Mouse (Mus musculus) right cerebral cortex, postnatal 25 days (tissue): Measurements from ENCODE around the gene 1700010B08Rik.
"Not testable (repeated sequence)": the region's sequence is repeated elsewhere in the genome, so short reads cannot be mapped to it uniquely, and the experiment has no call there.

Experiments used
- DNase-seq: peaks from one replicate; pipeline ENCODE4 v3.0.0; 2022

1700010B08Rik gene

DNA sequence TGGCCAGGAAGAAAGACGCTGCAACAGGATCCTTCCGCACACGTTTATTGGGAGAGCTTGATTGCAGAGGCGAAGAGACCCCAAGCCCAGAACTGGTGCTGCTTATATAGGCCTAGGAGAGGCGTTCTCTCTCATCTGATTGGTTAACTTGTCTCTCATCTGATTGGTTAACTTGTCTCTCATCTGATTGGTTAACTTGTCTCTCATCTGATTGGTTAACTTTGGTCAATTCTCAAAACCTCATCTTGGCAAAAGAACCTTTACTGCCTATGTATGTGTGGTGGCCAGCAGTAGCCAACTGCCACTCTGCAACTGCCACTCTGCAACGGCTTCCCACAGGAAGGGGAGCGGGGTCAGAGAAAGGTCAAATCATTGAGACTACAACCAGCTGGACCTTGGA is at the start of gene 1700010B08Rik:
Gene 1700010B08Rik, plus strand, starts transcription at position 301 of the 400 bp plus-strand sequence.
- DNase-seq = not testable (repeated sequence)

- DNase-seq = no peak
Observed at GRCm38 (mm10) chr2:173672328-173672896, 46.8 kb upstream of the 1700010B08Rik start.

DNA sequence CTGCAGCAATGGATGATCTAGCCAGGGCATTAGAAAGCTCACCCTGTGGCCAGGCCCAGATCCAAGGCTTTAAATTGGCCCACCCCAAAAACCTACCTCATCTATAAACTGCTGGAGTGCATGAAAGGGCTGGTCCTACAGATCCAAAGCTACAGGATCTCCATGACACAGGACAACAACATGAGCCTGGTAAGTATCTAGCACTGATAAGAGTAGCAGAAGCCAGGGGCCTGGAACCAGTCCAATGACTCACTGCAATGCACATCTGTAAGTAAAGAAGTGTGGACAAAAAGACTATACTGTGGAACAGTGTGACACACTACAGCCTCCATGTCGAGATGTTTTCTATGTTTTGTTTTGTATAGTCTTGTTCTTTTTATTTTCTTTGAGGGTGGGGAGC is 45.7 kb upstream of the 1700010B08Rik start:
- no peak for DNase-seq

DNA sequence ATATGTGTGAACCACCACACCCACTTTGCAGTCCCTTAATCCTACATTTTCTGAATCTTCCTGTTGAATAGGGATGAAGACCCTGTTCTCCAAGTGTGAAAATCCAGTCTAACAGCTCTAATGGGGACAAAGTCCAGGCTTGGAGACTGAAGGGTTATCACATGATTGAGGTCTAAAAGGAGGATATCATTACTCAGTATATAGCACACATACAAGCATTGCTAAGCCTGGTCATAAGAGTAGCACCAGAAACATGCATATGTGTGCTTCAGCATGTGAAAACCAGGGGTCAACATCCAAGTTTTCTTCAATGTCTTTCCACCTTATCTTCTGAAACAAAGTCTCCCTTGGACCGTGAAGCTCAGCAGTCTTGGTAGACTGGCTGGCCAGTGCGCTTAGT is 40.6 kb upstream of the 1700010B08Rik start:
- DNase-seq = no peak

DNA sequence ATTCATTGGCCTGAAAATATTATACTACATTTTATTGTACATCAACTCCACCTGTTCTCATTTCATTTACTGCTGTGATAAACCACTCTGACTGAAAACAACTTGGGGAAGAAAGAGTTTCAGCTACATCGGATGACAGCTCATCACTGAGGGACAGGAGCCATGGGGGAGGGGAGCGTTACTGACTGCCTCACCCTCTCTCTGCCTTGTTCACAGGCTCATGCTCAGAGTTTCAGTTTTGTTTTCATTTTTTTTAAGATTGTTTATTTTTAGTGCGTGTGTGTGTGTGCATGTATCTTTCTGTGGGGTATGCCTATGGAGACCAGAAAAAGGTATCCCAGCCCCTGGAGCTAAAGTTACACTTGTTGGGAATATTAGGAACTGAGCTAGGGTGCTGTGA is 40.0 kb upstream of the 1700010B08Rik start:
- no peak for DNase-seq

DNA sequence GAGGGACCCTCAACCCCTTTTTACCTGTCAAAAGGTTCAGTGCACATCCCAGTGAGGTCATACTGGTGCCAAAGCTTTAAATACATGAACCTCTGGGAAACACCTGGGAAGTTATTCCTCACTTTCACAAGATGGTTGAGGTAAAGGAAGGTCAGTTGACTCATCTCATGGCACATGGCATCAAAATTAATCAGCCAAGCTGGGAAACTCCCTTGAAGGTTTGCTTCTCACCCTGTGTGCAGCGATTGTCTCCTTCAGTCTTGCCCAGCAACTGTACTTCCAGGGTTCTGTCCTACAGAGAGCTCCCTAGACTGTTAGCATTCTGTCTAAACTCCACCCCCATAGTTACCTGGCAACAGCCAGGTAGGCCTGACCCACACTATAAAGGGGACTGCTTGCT is 39.1 kb upstream of the 1700010B08Rik start:
- no peak for DNase-seq

GRCm38 (mm10) chr2:173682773-173683172 is 36.4 kb upstream of the 1700010B08Rik start:
- no peak for DNase-seq

GRCm38 (mm10) chr2:173685781-173686361 is 33.3 kb upstream of the 1700010B08Rik start:
- DNase-seq = no peak

GRCm38 (mm10) chr2:173687363-173687762 is 31.9 kb upstream of the 1700010B08Rik start:
- no peak for DNase-seq

- DNase-seq = no peak
Observed at GRCm38 (mm10) chr2:173689835-173690234, 29.4 kb upstream of the 1700010B08Rik start.

- DNase-seq = no peak
Observed at GRCm38 (mm10) chr2:173691748-173692147, 27.5 kb upstream of the 1700010B08Rik start.

DNA sequence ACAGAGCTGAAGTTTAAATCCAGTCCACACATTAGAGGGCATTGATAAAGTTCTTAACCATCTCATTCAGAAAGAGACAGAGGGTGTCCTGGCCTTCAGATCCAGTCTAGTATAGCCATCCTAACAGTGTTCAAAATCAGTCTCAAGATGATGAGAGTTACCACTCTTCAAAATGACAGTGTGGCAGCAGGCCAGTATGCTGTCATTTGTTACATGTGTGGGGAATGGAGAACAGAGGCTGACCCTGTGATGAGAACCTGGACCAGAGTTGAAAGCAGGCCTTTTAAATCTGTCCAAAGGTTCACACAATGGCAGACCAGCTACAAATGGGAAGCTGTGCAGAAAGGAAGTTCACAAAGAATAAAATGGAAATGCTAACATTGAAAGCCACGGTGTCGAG is 26.5 kb upstream of the 1700010B08Rik start:
- DNase-seq = no peak

- no peak for DNase-seq
Observed at GRCm38 (mm10) chr2:173698850-173699249, 20.4 kb upstream of the 1700010B08Rik start.

GRCm38 (mm10) chr2:173702096-173702866 is 16.9 kb upstream of the 1700010B08Rik start:
- no peak for DNase-seq

DNA sequence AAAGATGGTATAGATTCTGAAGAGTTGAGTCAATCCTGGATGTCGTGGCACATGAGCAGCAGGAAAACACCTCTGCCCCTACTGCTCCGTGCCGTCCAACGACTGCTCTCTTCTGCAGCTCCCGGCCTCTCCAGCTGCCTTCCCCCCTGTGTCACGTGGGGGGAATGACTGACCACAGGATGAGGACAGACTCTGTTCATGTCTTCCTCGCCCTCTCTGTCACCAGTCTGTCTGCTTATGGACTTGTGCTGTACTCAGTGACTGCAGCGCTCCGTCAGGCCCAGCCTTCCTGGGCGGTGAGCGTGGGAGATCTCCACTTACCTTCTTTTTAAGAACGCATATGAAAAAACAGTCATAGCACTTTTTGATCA is 16.4 kb upstream of the 1700010B08Rik start:
- DNase-seq = no peak

GRCm38 (mm10) chr2:173705827-173706551 is 13.2 kb upstream of the 1700010B08Rik start:
- DNase-seq = no peak

GRCm38 (mm10) chr2:173707626-173708025 is 11.6 kb upstream of the 1700010B08Rik start:
- DNase-seq = not testable (repeated sequence)

DNA sequence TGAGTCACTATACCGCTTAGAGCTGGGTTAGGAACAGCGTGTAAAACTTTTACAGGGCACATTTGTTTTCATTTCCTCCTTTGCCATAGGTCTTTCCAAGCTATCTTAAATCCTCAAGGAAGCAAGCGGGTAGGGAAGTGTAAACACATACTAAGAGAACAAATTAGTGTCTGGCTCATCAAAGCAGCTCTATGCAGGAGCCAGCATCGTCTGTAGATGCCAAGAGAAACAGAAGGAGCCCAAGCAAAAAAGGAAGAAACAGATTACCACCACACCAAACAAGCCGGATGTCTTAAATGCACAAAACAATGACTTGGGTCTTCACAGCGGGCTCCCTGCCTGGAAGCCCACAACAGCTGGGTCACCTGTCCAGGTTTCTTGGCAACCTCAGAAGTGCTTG is 9.0 kb upstream of the 1700010B08Rik start:
- no peak for DNase-seq

DNA sequence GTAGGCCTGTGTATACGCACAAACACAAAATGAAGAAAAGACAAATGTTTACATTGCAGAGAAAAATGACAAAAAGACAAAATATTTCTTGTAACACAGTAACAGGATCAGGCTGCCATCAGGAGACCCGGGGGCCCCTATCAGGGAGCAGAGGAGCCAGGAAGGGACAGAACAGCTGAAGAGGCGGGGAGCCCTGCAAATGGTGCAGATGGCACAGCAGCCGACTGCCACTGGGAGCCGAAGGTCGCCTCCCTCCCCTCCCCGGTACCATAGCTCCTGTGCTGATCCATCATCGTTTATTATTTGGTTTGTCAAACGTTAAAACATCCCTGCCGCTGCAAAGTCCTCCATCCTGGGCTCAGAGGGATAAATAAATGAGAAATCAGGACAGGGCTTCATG is 6.6 kb upstream of the 1700010B08Rik start:
- DNase-seq = no peak

DNA sequence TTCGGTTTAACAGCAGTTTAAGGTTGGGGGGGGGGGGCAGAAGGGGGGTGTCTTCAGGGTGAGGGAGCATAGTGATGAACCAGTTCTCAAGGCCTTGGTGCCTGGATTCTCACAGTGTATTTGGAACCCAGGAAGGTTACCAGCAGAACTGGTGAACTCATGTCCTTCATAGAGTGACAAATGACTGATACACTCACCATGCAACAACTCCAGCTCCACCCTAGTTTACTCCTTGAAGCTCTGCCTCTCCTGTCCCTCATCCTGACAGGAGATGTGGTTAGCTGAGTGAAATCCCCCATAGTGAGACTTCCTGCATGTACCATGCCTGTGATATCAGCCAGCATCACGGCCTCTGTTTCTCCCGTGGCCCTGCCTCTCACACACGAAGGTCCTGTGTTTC is 6.0 kb upstream of the 1700010B08Rik start:
- no peak for DNase-seq

DNA sequence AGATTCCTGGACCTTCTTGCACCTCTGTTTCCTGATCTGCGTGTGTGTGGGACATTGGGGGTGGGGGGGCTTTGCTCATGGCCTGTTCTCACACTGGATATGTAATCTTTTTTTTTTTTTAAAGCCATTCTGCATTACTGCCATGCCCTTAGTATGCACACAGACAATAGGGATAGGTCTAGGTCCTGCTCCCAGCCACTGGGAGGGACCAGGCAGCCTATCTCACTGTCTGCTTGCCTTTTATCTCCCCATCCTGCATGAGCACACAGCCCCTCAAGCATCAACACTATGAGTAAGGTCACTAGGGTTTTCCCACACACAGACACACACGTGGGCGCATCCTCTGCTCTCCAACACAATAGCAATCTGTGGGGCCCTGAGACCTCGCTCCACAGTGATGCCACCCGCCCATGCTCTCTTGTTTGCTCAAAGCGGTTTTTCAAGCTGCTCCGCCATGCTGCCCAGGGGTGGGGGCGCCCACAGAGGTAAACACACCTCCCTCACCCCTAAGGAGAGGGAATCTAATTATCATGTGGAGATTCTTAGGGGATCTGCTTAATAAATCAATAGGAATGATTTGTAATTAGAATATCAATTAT is 4.5 kb upstream of the 1700010B08Rik start:
- no peak for DNase-seq

GRCm38 (mm10) chr2:173716966-173717365 is 2.2 kb upstream of the 1700010B08Rik start:
- no peak for DNase-seq

DNA sequence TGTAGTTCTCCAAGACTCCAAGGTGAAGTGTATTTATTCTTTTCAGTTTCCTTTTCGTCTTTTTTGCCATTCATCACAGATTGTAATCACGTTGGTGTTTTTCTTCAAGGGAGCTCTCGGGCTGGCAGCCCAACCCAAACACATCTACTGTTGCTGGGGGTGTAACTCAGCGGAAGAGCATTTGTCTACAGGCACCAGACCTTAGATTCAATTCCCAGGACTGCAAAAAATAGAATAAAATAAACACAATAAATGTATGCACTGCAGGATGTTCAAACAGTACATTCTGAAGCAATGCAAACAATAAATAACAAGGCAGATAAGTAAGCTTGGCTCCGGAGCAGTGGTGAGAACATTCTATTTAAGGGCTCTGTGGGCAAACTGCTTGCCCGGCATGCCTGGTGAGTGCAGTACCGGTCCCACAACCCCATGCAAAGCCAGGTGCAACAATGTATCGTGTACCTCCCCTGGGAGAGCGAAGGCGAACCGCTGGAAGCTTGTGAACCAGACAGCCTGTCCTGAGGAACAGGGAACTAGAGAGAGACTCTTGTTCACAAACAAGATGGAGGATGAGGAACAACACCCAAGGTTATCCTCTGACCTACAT is 3.1 kb downstream of the 1700010B08Rik start:
- DNase-seq = no peak
